Mouse (Mus musculus): Measurements from ENCODE around the gene Il17re. TPM values are rescaled to one million over a fixed set of nuclear protein-coding genes. Genes with fewer than 3 reads are reported as not detected.

Gene Il17re
- polyA plus RNA-seq, 1 experiment = 10.0 TPM

- Histone ChIP-seq H3K4me1 (ENCODE audit: control insufficient read depth, insufficient read depth, low read length) (peaks cover 4% of the 10 kb centered on the region), H3K4me3 (replicated peaks; ENCODE audit: control insufficient read depth, low read depth, low read length) (no peak within 1 kb of the TSS), H3K27ac (ENCODE audit: control insufficient read depth, insufficient read depth, low read depth, low read length, poor library complexity) (no peak within 1 kb of the TSS; the same call in 1 of the 2 replicates)
- TF ChIP-seq CTCF (IDR thresholded peaks at IDR 0.05; ENCODE audit: control insufficient read depth, insufficient read depth, low read length) = no peak
- TF ChIP-seq POLR2A (IDR thresholded peaks at IDR 0.05; ENCODE audit: borderline replicate concordance, control insufficient read depth, low read depth, low read length) = no peak
- WGBS = 81% methylated on average over 12 of the region's 12 CpGs
These were observed 13.1 kb downstream of the Il17re start, which contains the start of gene Il17rc for GRCm38 (mm10) chr6:113471297-113471936. Il17rc (plus strand) TSS chr6:113471427.

DNA sequence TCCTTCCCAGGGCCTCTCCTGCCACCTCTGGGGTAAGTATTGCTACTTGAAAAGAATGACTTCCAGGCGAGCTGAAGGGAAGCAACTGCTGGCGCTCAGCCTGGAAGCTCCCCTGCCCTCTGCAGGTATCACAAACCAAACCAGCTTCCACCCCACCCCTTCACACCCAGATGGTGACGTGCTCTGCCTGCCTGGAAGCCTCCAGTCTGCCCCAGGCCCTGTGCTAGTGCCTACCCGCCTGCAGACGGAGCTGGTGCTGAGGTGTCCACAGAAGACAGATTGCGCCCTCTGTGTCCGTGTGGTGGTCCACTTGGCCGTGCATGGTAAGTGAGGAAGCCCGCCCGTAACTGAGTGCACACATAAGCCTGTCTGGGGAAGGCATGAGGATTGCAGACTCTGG lies 13.8 kb downstream of the Il17re start:
- WGBS = 75% methylated on average over 10 of the region's 10 CpGs
- Histone ChIP-seq H3K4me1 (ENCODE audit: control insufficient read depth, insufficient read depth, low read length) (peaks cover 4% of the 10 kb centered on the region), H3K27ac (ENCODE audit: control insufficient read depth, insufficient read depth, low read depth, low read length, poor library complexity) (no peak overlapping the region; the same call in 1 of the 2 replicates), H3K4me3 (replicated peaks; ENCODE audit: control insufficient read depth, low read depth, low read length) (no peak overlapping the region)
- TF ChIP-seq POLR2A (IDR thresholded peaks at IDR 0.05; ENCODE audit: borderline replicate concordance, control insufficient read depth, low read depth, low read length) (no peak), CTCF (IDR thresholded peaks at IDR 0.05; ENCODE audit: control insufficient read depth, insufficient read depth, low read length) (no peak)

- TF ChIP-seq POLR2A (IDR thresholded peaks at IDR 0.05; ENCODE audit: borderline replicate concordance, control insufficient read depth, low read depth, low read length) (no peak), CTCF (IDR thresholded peaks at IDR 0.05; ENCODE audit: control insufficient read depth, insufficient read depth, low read length) (no peak)
- 26% methylated on average over 2 of the region's 2 CpGs for WGBS
- no peak overlapping the region for H3K27ac ChIP-seq (ENCODE audit: control insufficient read depth, insufficient read depth, low read depth, low read length, poor library complexity)
- H3K4me3 ChIP-seq (replicated peaks; ENCODE audit: control insufficient read depth, low read depth, low read length) = no peak overlapping the region
- peaks cover 4% of the 10 kb centered on the region for H3K4me1 ChIP-seq (ENCODE audit: control insufficient read depth, insufficient read depth, low read length)
These were observed 15.0 kb downstream of the Il17re start for GRCm38 (mm10) chr6:113473246-113473645.

GRCm38 (mm10) chr6:113473715-113474114 lies 15.4 kb downstream of the Il17re start:
- TF ChIP-seq POLR2A (IDR thresholded peaks at IDR 0.05; ENCODE audit: borderline replicate concordance, control insufficient read depth, low read depth, low read length) = no peak
- no peak for TF ChIP-seq CTCF (IDR thresholded peaks at IDR 0.05; ENCODE audit: control insufficient read depth, insufficient read depth, low read length)
- H3K27ac ChIP-seq (ENCODE audit: control insufficient read depth, insufficient read depth, low read depth, low read length, poor library complexity) = no peak overlapping the region
- 78% methylated on average over 6 of the region's 6 CpGs for WGBS
- no peak overlapping the region for H3K4me3 ChIP-seq (replicated peaks; ENCODE audit: control insufficient read depth, low read depth, low read length)
- H3K4me1 ChIP-seq (ENCODE audit: control insufficient read depth, insufficient read depth, low read length) = peaks cover 4% of the 10 kb centered on the region

GRCm38 (mm10) chr6:113477353-113477752 lies 19.1 kb downstream of the Il17re start:
- H3K4me1 ChIP-seq (ENCODE audit: control insufficient read depth, insufficient read depth, low read length) = no peaks in the 10 kb centered on the region; the same call in 1 of the 2 replicates
- WGBS = 72% methylated on average over 7 of the region's 7 CpGs
- TF ChIP-seq CTCF (IDR thresholded peaks at IDR 0.05; ENCODE audit: control insufficient read depth, insufficient read depth, low read length) (no peak), POLR2A (IDR thresholded peaks at IDR 0.05; ENCODE audit: borderline replicate concordance, control insufficient read depth, low read depth, low read length) (no peak)
- no peak overlapping the region for H3K27ac ChIP-seq (ENCODE audit: control insufficient read depth, insufficient read depth, low read depth, low read length, poor library complexity)
- no peak overlapping the region for H3K4me3 ChIP-seq (replicated peaks; ENCODE audit: control insufficient read depth, low read depth, low read length)

- WGBS = 91% methylated on average over 10 of the region's 10 CpGs
- H3K4me3 ChIP-seq (replicated peaks; ENCODE audit: control insufficient read depth, low read depth, low read length) = no peak overlapping the region
- no peaks in the 10 kb centered on the region; the same call in 1 of the 2 replicates for H3K4me1 ChIP-seq (ENCODE audit: control insufficient read depth, insufficient read depth, low read length)
- no peak overlapping the region for H3K27ac ChIP-seq (ENCODE audit: control insufficient read depth, insufficient read depth, low read depth, low read length, poor library complexity)
- no peak for TF ChIP-seq CTCF (IDR thresholded peaks at IDR 0.05; ENCODE audit: control insufficient read depth, insufficient read depth, low read length)
These were observed 20.6 kb downstream of the Il17re start for GRCm38 (mm10) chr6:113478906-113479305.

DNA sequence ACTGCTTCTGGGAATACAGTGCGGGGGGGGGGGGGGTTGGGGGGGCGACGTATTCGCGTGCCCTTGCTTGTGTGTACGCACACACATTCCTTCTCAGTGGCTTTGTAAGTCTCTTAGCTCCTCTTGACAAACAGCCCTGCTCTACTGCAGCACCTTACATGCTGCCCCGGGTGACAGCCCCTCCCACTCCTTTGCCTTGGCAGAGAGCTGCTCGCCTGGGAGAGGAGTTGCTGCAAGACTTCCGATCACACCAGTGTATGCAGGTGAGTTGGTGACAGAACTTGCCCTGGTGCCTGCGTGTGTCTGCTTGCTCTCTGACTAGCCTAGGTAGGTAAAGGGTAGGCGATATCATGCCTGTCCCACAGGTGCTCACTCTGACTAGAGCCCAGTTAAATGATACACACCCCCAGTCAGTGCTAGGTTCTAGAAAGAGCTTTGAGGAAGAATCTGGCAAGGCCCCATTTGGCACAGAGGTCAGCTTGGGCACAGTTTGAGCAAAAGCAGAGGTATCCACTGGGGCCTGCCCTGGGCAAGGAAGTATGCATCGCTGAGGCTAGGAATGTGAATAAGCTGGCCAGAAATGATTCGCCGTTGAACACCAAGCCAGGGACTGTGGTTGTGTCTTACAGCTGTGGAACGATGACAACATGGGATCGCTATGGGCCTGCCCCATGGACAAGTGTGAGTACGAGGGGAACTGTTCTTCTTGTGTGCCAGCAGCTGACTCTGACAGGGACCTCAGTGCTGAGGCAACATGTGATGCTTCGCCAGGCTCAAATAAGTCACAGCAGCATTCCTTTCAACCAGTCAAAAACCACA lies 22.5 kb downstream of the Il17re start:
- Histone ChIP-seq H3K4me1 (ENCODE audit: control insufficient read depth, insufficient read depth, low read length) (no peaks in the 10 kb centered on the region; the same call in 1 of the 2 replicates), H3K27ac (ENCODE audit: control insufficient read depth, insufficient read depth, low read depth, low read length, poor library complexity) (no peak overlapping the region), H3K4me3 (replicated peaks; ENCODE audit: control insufficient read depth, low read depth, low read length) (no peak overlapping the region)
- 86% methylated on average over 18 of the region's 18 CpGs for WGBS
- TF ChIP-seq POLR2A (IDR thresholded peaks at IDR 0.05; ENCODE audit: borderline replicate concordance, control insufficient read depth, low read depth, low read length) = no peak
- no peak for TF ChIP-seq CTCF (IDR thresholded peaks at IDR 0.05; ENCODE audit: control insufficient read depth, insufficient read depth, low read length)

DNA sequence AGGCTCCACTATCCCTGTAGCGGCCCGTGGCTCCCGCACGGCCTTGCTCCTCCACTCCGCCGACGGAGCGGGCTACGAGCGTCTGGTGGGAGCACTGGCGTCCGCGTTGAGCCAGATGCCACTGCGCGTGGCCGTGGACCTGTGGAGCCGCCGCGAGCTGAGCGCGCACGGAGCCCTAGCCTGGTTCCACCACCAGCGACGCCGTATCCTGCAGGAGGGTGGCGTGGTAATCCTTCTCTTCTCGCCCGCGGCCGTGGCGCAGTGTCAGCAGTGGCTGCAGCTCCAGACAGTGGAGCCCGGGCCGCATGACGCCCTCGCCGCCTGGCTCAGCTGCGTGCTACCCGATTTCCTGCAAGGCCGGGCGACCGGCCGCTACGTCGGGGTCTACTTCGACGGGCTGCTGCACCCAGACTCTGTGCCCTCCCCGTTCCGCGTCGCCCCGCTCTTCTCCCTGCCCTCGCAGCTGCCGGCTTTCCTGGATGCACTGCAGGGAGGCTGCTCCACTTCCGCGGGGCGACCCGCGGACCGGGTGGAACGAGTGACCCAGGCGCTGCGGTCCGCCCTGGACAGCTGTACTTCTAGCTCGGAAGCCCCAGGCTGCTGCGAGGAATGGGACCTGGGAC lies 24.3 kb downstream of the Il17re start:
- no peak for TF ChIP-seq POLR2A (IDR thresholded peaks at IDR 0.05; ENCODE audit: borderline replicate concordance, control insufficient read depth, low read depth, low read length)
- TF ChIP-seq CTCF (IDR thresholded peaks at IDR 0.05; ENCODE audit: control insufficient read depth, insufficient read depth, low read length) = no peak
- Histone ChIP-seq H3K4me1 (ENCODE audit: control insufficient read depth, insufficient read depth, low read length) (no peaks in the 10 kb centered on the region; the same call in 1 of the 2 replicates), H3K4me3 (replicated peaks; ENCODE audit: control insufficient read depth, low read depth, low read length) (peak overlapping the region; percentile 68), H3K27ac (ENCODE audit: control insufficient read depth, insufficient read depth, low read depth, low read length, poor library complexity) (peak overlapping the region; percentile 62)
- 3% methylated on average over 65 of the region's 65 CpGs for WGBS

Data from bone marrow, adult 2 months (tissue).